Mouse (Mus musculus) monocyte, adult 2 months (primary cell): Measurements from ENCODE around the gene Mogat2.

ENCODE experiments used
- DNase-seq, 2 experiments: peaks; one replicate each; pipeline ENCODE4 v3.0.0; 2022; ENCODE audit warnings: low spot score in 2 of 2, low read depth in 1 of 2

The Mogat2 gene

DNA sequence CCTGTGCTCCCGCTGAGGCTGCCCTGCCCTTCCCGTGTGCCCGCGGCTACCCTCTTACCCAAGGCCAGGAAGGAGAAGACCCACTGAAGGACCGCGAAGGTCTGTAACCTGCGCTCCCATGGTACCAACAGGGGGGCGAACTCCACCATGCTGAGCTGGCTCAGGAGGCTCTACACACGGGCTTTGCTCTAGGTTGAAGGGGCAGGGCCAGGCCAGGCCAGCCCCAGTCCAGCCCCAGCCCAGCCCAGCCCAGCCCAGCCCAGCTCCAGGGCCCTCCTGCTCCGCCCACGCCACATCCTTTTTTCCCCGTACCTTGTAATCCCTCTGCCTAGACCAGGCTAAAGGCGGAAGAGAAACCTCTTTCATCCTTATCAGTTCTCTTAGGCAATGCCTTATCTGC is at the start of gene Mogat2:
TSS of gene Mogat2 (minus strand) at position 203 of the 400 bp plus-strand sequence.
- no peak for DNase-seq

DNA sequence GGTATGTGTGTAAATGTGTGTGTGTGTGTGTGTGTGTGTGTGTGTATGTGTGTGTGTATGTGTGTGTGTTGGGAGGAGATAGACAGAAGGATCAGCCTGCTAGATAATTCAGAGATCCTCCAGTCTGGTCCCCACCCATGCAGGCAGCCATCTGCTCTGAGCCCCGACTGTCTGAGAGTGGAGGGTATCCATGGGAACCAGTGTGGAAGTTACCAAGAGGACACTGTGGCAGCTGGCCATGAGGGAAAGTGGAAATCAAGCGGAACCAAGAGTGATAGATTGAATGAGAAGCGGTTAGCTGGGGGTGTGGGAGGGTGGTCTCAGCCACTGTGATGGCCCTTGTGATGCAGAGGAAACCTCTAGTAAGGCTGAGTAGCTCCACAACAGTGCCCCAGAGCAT is 48.9 kb upstream of the Mogat2 start:
- DNase-seq: no peak

DNA sequence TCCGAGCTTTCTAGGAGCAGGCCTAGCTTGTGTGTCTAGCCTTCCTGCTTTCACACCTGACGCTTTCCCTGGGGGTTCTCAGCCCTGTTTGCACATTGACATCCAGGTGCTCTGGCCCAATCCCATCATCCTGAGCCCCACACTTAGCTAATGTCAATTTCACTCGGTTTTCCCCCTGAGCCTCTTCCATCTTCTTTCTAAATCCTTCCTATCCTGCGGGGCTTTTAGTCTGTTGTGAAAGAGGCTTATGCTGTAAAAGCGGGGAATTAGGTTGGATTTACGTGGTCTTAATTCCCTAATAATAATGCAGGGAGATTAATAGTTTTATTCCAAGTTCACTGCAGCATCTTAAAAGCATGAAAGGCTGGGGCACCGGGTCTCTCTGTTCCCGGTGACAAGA is 41.2 kb upstream of the Mogat2 start:
- no peak for DNase-seq

DNA sequence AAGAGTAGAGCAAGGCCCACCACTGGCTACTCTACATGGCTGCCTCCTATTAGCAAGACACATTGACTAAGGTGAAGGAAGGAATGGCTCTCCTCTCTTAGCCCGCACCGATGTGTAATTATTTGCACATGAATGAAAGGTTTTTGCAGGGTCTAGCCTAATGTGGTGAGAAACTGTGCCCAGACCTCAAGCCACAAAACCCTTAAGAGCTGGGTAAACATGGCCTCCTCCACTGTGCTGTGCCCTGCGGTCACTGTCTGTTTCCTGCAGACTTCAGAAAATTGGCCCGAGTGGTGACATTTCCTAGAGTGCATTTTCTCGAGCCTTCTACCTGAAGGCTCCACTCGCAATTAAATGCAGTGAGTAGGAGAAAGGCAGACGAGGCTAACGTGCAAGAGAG is 39.9 kb upstream of the Mogat2 start:
- DNase-seq: no peak

DNA sequence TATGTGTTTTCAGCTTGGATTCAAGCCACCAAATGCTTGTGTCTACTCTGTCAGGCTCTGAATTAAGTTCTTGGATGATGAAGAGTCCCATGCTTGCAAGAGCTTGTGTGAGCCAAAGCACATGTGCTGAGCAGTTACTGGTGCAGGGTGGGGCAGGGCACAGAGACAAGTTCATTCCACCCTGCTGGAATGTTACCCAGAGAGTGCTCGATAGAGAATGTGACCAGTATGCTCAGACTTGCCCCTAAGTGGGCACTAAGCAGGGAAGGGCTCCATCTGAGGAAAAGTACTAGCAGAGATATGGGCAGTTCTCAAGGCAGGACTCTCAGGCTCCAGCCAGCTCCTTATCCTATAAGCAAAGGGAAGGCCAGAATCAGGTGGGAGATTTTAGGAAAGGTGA is 38.3 kb upstream of the Mogat2 start:
- DNase-seq: no peak

DNA sequence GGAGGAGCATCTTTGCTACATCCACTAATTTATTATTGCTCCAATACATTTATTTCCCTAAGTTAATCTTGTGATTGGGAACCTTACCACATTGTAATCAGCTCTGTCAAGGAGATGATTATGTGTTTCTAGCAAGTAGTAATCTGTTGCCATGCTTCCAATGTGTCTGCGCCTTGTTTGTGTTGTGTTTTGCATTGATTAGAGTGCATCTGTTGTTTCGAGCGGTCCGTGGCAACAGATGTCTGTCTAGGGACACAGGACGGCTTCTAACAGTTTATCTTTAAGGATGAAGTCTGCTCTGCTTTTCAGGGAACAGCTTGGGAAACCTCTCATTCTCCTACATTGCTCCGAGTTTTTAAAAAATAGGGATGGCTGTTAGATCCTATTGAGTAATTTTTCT is 36.7 kb upstream of the Mogat2 start:
- no peak for DNase-seq

DNA sequence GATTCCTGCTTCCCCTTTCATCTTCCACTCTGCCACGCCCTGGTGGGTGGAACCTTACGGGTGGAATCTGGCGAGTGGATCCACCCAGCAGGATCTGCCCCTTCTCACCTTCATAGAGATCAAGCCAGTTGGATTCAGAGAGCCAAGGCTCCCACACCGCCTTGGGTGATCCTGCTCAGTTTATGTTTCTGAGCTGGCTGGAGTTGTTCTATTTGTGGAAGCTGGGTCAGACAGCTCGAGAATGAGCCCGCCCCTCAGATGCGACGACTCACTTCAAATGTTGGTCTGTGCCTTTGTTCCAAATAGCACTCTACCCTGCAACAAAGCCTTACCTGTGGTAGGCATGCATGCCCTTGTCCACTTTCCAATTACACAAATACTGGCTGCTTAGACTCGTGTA is 33.2 kb upstream of the Mogat2 start:
- no peak for DNase-seq

DNA sequence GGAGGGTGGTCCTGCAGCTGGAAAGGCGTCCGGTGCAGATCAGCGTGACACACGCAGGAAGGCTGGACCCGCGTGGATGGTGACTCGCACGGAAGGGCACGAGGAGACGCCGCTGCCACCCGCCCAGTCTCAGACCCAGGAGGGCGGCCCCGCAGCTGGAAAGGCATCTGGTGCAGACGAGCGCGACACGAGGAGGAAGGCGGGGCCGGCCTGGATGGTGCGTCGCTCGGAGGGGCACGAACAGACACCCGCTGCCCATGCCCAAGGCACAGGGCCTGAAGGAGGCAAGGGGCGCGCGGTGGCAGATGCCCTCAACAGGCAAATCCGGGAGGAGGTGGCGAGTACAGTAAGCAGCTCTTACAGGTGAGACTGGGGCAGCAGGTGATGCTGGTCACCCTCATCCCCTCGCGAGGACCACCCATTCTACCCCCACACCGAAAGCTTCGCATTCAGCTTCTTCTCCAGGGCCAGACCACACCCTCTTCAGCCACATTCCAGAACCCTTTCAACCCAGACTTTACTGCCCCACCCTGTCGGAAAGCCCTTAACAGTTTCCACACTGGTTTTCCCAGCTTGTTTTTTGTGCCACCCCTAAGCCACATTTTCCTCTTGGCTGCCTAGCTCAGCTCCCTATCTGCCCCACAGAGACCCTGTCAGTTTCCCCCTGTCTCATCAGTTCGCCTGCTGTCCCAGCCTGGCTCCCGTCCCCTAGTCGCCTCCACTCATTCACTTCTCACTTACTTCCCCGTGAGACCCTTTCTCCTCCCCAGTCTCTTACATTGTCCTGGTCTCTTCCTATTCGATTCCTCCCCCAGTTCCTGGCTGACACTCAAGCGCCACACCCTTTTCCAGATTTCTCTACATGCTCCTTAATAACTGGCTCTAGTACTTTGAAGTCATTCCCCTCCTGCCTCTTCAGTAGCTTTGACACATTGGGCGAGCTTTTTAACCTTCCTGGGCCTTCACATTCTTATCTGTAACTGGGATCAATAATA is 30.8 kb upstream of the Mogat2 start:
- no peak for DNase-seq

DNA sequence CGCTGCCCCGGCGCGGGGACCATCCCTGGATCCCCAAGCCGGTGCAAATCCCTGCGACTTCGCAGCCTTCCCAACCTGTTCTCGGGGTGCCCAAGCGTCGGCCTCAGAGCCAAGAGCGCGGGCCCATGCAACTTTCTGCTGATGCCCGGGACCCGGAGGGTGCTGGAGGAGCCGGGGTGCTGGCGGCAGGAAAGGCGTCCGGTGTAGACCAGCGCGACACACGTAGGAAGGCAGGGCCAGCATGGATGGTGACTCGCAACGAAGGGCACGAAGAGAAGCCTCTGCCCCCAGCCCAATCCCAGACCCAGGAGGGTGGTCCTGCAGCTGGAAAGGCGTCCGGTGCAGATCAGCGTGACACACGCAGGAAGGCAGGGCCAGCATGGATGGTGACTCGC is 30.1 kb upstream of the Mogat2 start:
- no peak for DNase-seq

DNA sequence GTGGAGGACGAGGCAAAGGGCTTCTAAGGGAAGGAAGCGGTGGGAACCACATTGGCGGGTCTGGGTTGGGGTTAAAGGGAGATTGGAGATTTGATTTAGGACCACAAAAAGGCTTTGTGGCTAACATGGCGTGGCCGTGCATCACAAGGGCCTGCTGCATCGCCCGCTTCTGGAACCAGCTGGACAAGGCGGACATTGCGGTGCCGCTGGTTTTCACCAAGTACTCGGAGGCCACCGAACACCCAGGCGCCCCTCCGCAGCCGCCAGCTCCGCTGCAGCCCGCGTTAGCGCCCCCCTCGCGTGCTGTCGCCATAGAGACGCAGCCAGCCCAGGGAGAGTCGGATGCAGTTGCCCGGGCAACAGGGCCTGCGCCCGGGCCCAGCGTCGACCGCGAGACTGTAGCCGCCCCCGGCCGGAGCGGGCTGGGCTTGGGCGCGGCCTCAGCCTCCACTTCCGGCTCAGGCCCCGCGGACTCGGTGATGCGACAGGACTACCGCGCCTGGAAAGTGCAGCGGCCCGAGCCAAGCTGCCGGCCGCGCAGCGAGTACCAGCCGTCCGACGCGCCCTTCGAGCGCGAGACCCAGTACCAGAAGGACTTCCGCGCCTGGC is 29.6 kb upstream of the Mogat2 start:
- DNase-seq: no peak

DNA sequence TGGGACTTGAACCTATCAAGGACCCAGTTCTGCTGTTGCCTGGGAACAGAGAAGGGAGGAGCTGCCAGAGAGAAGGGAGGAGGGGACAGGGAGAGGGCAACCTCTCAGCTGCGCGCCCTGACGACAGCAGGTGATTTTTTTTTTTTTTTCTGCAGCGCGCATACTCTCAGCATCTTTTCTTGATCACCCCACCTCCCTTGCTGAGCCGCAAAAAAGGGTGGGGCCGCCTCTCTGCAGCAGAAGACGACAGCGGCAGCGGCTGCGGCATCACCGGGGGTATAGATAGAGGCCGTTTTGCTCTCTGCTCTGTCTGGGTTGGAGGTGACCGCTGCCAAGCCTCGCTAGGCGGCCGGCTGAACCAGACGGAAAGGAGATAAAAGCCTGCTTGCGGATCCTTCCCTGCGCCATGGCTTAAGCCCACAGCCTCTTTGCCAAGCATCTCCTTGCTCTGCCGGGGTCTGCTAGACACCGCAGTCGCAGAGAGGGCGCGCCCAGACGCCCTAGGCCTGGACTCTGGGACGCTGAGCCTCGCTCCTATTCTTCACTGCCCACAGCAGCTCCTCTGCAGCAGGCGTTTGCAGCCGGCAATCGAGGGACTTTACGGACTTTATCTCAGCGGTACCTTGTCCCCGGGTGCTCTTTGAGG is 29.0 kb upstream of the Mogat2 start, which contains the start of gene Map6:
TSS of gene Map6 (plus strand) at position 197 of the 646 bp plus-strand sequence.
- no peak for DNase-seq

DNA sequence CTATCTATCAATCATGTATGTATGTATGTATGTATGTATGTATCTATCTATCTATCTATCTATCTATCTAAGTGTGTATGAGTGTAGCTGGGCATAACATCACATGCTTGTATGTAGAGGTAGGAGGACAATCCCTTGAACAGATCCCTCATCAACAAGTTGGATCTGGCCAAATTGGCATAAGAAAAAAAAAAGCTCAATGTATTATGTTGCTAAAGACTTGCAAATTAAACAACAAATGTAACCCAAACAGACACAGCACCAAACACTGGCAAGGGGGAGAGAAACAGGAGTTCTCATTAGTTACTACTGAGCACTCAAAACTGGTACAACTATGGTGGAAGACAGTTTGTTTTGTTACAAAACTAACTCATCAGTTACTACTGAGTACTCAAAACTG is 26.2 kb upstream of the Mogat2 start:
- DNase-seq: no peak

DNA sequence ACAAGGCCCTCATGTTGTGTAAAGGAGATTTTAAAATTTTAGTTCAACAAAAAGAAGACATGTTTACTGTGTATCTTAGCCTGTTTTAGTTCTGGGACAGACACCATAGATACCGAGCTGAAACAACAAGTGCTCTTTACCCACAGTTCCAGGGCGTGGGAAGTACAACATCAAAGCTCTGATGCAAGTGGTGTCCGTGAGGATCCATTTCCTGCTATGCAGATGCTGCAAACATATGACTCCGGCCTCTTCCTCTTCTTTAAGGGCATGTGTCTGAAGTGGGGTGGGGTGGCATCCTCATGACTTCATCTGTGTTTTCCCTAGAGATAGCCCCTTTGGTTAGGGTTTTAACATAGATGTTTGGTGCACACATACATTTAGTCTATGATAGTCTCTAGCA is 25.1 kb upstream of the Mogat2 start:
- DNase-seq: peak in 1 of 2 experiments; percentile 22

DNA sequence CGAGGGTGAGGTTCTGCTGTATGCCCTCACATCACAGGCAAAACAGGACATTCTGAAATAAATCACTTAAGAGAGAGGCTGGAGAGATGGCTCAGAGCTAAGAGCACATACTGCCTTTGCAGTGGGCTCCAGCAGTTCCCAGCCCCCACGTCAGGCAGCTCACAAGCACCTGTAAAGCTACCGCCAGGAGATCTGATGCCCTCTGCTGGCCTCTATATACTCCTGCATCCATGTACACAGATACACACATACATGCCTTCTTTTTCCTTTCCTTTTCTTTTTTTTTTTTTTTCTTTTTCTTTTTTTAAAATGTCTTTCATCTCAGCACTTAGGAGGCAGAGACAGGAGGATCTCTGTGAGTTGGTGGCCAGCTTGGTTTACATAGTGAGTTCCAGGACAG is 23.5 kb upstream of the Mogat2 start:
- no peak for DNase-seq

DNA sequence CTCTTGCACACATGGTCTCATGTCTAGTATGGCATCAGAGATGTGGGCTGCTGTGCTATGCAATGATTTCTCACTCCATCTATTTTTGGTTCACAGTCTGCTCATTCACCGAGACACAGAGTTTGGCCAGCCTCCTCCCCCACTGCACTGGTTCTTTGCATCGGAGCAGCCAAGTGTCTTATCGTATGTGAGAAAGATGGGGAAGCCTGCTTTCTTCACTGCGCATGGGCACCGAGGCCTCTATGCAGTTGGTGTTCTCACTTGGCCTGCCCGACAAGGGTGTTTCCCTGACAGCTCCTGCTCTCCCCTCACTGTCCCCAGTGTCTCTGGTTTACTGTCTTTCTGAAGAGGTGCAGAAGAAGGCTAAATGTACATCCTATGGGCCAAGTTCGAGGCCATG is 16.6 kb upstream of the Mogat2 start:
- no peak for DNase-seq

DNA sequence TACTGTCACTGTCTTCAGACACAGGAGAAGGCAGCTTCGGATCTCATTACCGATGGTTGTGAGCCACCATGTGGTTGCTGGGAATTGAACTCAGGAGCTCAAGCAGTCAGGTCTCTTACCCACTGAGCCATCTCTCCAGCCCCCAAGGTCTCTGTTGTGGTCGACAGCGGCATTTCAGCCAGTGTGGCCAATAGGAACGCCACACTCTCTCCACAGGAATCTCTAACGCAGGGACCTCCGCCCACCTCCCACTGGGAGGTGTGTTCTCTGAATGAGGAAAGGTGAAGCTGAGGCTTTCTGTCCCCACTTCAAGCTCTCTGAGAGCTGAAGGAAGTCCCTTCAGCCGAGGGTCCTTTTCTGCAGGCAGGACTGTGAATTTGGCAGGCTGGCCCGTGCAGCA is 12.0 kb upstream of the Mogat2 start:
- DNase-seq: no peak

DNA sequence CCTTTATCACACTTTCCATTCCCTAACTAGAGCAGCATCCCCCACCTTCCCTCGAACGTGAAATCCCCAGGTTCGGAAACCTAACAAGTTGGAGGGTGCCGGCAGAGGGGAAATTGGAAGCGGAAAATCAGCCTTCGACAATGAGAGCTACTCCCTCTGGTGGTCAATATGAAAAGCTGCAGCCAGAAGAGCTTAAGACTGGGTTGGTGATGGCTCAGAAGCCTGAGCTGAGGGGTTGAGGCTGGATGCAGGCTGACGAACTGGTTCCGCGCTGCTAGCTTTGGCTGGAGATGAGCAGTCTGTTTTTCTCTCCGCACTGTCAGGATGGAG is 11.1 kb upstream of the Mogat2 start:
- DNase-seq: no peak

DNA sequence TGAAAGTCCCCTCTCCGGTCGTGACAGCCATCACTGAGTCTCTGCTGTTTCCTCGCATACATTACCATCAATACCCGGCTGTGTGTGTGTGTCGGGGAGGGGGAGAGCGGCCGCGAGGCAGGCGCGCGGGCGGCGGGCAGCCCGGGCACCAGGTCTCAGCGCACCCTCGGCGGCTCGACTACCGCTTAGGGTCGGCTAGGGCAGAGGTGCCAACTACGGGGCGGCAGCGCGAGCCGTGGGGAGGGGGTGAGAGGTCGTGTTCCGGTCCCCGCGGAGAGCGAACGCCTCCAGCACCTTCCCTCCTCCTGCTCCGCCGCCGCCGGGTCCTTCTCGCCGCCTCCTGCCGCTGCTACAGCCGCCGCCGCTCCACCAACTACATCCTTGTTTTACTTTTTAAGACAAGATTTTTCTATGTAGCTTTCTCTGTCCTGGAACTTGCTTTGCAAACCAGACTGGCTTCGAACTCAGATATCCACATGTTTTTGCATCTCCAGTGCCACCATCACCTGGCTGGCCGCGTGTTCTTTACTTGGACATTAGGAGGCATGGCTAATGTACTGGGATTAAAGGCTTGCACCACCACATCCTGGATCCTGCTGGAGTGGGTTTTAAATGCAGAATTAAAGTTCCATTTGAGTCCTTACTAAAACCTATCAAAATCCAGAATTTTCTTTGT is 10.6 kb upstream of the Mogat2 start:
- no peak for DNase-seq

DNA sequence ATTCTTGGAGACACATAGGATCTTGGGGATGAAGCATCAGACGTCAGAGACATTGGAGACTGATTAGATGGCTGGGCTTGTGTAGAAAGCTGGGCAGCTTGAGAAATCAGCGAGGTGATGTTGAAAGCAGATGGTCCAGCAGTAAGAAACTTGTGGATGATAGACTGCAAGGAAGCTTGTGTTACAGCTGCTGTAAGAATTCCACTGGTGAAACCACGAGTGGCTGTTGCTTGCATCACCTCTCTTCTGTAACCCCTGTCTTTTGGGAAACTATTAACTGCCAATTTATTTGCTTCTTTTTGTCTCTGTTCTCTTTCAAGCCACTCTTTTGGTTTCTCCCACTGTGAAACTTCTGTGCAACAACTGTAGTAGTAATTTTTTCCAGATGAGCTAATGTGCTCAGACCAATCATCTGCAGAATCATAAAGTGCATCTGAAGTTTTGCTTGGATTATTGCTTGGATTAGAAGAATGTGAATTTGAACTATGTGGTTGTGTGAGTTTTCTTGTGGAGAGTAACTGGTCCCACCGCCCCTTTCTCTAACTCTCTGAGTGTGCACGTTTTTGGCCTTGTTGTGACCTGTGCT is 9.8 kb upstream of the Mogat2 start:
- no peak for DNase-seq

DNA sequence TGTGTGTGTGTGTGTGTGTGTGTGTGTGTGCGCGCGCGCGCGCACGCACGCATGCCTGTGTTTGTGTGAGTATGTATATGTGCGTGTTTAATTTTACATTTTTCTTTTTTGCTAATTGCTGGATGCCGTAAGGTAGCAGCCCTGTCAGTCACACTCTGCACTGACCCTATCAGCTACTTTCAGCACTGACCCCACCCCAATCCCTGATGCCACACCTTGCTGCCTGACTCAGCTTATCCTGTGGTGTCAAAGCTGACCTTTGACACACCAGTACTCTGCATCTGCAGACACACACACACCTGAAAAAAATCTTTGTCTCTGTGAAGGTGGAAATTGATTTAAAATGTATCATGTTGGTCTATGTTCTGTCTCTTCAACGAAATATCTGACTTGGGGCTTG is 3.7 kb upstream of the Mogat2 start:
- DNase-seq: no peak
